Comparison of ENCODE assay signal across 16 mouse cellular contexts in the genomic region with DNA sequence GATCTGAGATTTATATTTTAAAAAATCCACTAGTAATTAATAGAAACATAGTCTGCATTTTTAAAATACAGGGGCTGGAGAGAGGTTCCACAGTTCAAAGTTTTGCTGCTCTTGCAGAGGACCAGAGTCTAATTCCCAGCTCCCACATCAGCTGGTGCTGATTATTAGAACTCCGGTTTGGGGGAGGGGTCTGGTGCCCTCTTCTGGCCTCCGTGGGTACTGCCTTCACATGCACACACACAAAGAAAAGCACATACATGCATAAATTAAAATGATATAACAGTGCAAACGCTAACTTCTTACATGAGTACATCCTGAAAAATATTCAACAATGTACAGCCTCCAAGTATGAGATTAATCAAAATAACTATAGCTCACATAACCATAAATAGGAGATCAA. TPM values are rescaled to one million over a fixed set of nuclear protein-coding genes. Genes with fewer than 3 reads are reported as not detected.
A peak's percentile ranks its signal among the peaks of the same experiment; 100 is the strongest.
DNase-seq lines count a peak whose midpoint lies in the region; ATAC-seq and TF ChIP-seq lines count a peak whose summit lies in the region.
"Had no signal": no experiment of that assay in that cellular context is flagged by ENCODE, and none has a peak within 500 bp of the region (broad histone marks: within the 10 kb centered on the region; RNA-seq: fewer than 3 reads in every experiment).

No protein-coding gene starts in this region.

- WGBS in cerebellum, adult 2 months, result 94% methylated on average over 3 of the region's 3 CpGs
- 82% methylated on average over 3 of the region's 3 CpGs for WGBS in midbrain, embryonic 15.5 days

- H3K9ac ChIP-seq in midbrain, embryonic 15.5 days, result no peak overlapping the region
- H3K9ac ChIP-seq: forebrain, embryonic 13.5 days; heart, embryonic 12.5 days; liver, embryonic 13.5 days had no signal

- H3K4me1 ChIP-seq in cerebellum, adult 2 months (ENCODE audit: control insufficient read depth, insufficient read depth, low read length), result peaks cover 9% of the 10 kb centered on the region
- peaks cover 36% of the 10 kb centered on the region for H3K4me1 ChIP-seq in midbrain, embryonic 15.5 days
- H3K4me1 ChIP-seq: liver, embryonic 13.5 days had no signal

- H3K4me3 ChIP-seq in cerebellum, adult 2 months (replicated peaks; ENCODE audit: insufficient read depth, low read depth, low read length), result no peak overlapping the region
- H3K4me3 ChIP-seq in left cerebral cortex, adult 2 months, result no peak overlapping the region
- H3K4me3 ChIP-seq in midbrain, embryonic 15.5 days, result no peak overlapping the region
- H3K4me3 ChIP-seq: forebrain, embryonic 13.5 days; heart, embryonic 12.5 days; liver, embryonic 13.5 days had no signal

- TF ChIP-seq POLR2A in cerebellum, adult 2 months (IDR thresholded peaks at IDR 0.05; ENCODE audit: borderline replicate concordance, insufficient read depth, low read length), result no peak

- intact Hi-C loops in left cerebral cortex, adult 2 months (cut with DNase I), result no loop called here
- intact Hi-C loops in left cerebral cortex, postnatal 36 days (cut with DNase I), result no loop called here
- intact Hi-C loops in heart, postnatal 14 days (cut with DNase I), result no loop called here

- H3K36me3 ChIP-seq in midbrain, embryonic 15.5 days (replicated peaks), result no peaks in the 10 kb centered on the region
- H3K36me3 ChIP-seq: heart, embryonic 12.5 days; liver, embryonic 13.5 days had no signal

- H3K27ac ChIP-seq in cerebellum, adult 2 months (ENCODE audit: insufficient read depth, low read length), result no peak overlapping the region
- H3K27ac ChIP-seq in left cerebral cortex, adult 2 months, result no peak overlapping the region
- no peak overlapping the region for H3K27ac ChIP-seq in midbrain, embryonic 15.5 days
- H3K27ac ChIP-seq: forebrain, embryonic 13.5 days; liver, embryonic 13.5 days had no signal

- H3K27me3 ChIP-seq in cerebellum, adult 2 months (ENCODE audit: control insufficient read depth, insufficient read depth, low read length), result no peaks in the 10 kb centered on the region
- H3K27me3 ChIP-seq in midbrain, embryonic 15.5 days (replicated peaks), result no peaks in the 10 kb centered on the region
- H3K27me3 ChIP-seq: forebrain, embryonic 13.5 days; heart, embryonic 12.5 days; liver, embryonic 13.5 days had no signal

- ATAC-seq in midbrain, embryonic 15.5 days (replicated peaks), result no peak
- ATAC-seq: forebrain, embryonic 13.5 days had no signal

- peak; percentile 45; the same call in 1 of the 2 replicates for TF ChIP-seq CTCF in cerebellum, adult 2 months (IDR thresholded peaks at IDR 0.05; ENCODE audit: borderline replicate concordance, insufficient read depth, low read depth, low read length)
- peak; percentile 46 for TF ChIP-seq CTCF in left cerebral cortex, adult 2 months (IDR thresholded peaks at IDR 0.05)

- no peak overlapping the region for H3K4me2 ChIP-seq in midbrain, embryonic 15.5 days
- H3K4me2 ChIP-seq: forebrain, embryonic 13.5 days; heart, embryonic 12.5 days; liver, embryonic 13.5 days had no signal

- DNase-seq in cerebellum, adult 2 months, result no peak
- DNase-seq in cerebellum, adult 11-12 months, result no peak
- DNase-seq in left cerebral cortex, adult 2 months (ENCODE audit: extremely low spot score in 1 of 2, low spot score in 2 of 2), result no peak
- DNase-seq in left cerebral cortex, postnatal 36 days (ENCODE audit: low spot score in 2 of 2), result no peak
- DNase-seq in 3T3-L1 (ENCODE audit: low read depth, low spot score) (peak; percentile 9), ZHBTc4 (ENCODE audit: low read depth, low spot score) (peak; percentile 65)
- DNase-seq in heart, postnatal 14 days, result no peak
- DNase-seq: cerebellum, adult 8-10 months; gastrocnemius, postnatal 14 days; kidney, adult 18-20 months; liver, embryonic 13.5 days had no signal

- no peaks in the 10 kb centered on the region for H3K9me3 ChIP-seq in midbrain, embryonic 15.5 days

RNA-seq across cellular contexts. Expression of gene Srrm4, which starts 50.5 kb away (rescaled TPM):
- polyA plus RNA-seq in cerebellum, adult 2 months (2012; rRNA removed), result 29.6 and 30.0 TPM in 2 replicates
- total RNA-seq in left cerebral cortex, adult 2 months (2021), result 10 to 100 TPM; 28.8 to 30.7 TPM
- 10 to 100 TPM; 24.0 to 31.8 TPM for total RNA-seq in left cerebral cortex, postnatal 36 days (2021)
- polyA plus RNA-seq in midbrain, embryonic 15.5 days (2015; fragmentation: Nextera tagmentation; extraction: Ambion mirVana), result 19.3 and 20.0 TPM in 2 replicates
- total RNA-seq in heart, postnatal 14 days (2021), result 1 to 10 TPM; 4.7 to 6.3 TPM
- total RNA-seq: monocyte, adult 5-6 weeks had no signal
- polyA plus RNA-seq: spleen, adult 2 months had no signal

Comparison
In these comparisons a context has a peak if more than half of its experiments do, and no peak if none do; other contexts are left out.
1. DNase-seq: peak in 3T3-L1 (single experiment) and ZHBTc4 (single experiment); none in cerebellum, adult 2 months (0 of 2), cerebellum, adult 11-12 months (single experiment), left cerebral cortex, adult 2 months (0 of 2), left cerebral cortex, postnatal 36 days (0 of 2) and heart, postnatal 14 days (0 of 2).